Mouse (Mus musculus) ES-Bruce4 (cell line): Measurements from ENCODE around the gene Pde4d.

ENCODE experiments used
- CTCF ChIP-seq: IDR thresholded peaks from one replicate; pipeline ENCODE4 v1.8.1; 2011; ENCODE audit warnings: low read depth, low read length
- EP300 ChIP-seq: IDR thresholded peaks from 2 replicates; pipeline ENCODE4 v1.6.1; 2011; ENCODE audit warnings: low read depth, low read length; ENCODE audit not compliant: insufficient read depth

GRCm38 (mm10) chr13:109168556-109169334, 719.0 kb downstream of the Pde4d start:
- TF ChIP-seq CTCF (no peak), EP300 (no peak)
